Mouse (Mus musculus) kidney, adult 8-10 months (tissue): ENCODE measurements around the gene Syt12.

Source experiments
- DNase-seq, 2 experiments: peaks; one replicate each; pipeline ENCODE4 v3.0.0; 2022

Syt12 gene

GRCm38 (mm10) chr19:4477345-4478189 is at the start of gene Syt12:
TSS of gene Syt12 (minus strand) at chr19:4477447.
- DNase-seq = no peak

GRCm38 (mm10) chr19:4521426-4522050 is 44.3 kb upstream of the Syt12 start:
- DNase-seq = no peak

GRCm38 (mm10) chr19:4517483-4517882 is 40.2 kb upstream of the Syt12 start:
- no peak for DNase-seq

- no peak for DNase-seq
Measured at GRCm38 (mm10) chr19:4516288-4516687, 39.0 kb upstream of the Syt12 start.

GRCm38 (mm10) chr19:4515746-4516145 is 38.5 kb upstream of the Syt12 start:
- DNase-seq = no peak

- DNase-seq = no peak
Measured at GRCm38 (mm10) chr19:4513236-4513858, 36.1 kb upstream of the Syt12 start.

- no peak for DNase-seq
Measured at GRCm38 (mm10) chr19:4511116-4511841, 34.0 kb upstream of the Syt12 start.

GRCm38 (mm10) chr19:4509986-4510963 is 33.0 kb upstream of the Syt12 start, which contains the start of gene Pcx:
TSS of gene Pcx (plus strand) at chr19:4510472.
- peak; percentile 99 to 100 for DNase-seq

GRCm38 (mm10) chr19:4507746-4508145 is 30.5 kb upstream of the Syt12 start:
- DNase-seq = no peak

GRCm38 (mm10) chr19:4504830-4505229 is 27.6 kb upstream of the Syt12 start:
- DNase-seq = no peak

- DNase-seq = no peak
Measured at GRCm38 (mm10) chr19:4502701-4503100, 25.5 kb upstream of the Syt12 start.

- DNase-seq = peak in 1 of 2 experiments; percentile 40
Measured at GRCm38 (mm10) chr19:4498062-4498933, 21.1 kb upstream of the Syt12 start, which contains the start of gene 2010003K11Rik. TSS of gene 2010003K11Rik (minus strand) at chr19:4498583.

- peak; percentile 56 to 81 for DNase-seq
Measured at GRCm38 (mm10) chr19:4497263-4497973, 20.2 kb upstream of the Syt12 start.

GRCm38 (mm10) chr19:4496535-4497262 is 19.5 kb upstream of the Syt12 start:
- DNase-seq = peak; percentile 55 to 76

- DNase-seq = no peak
Measured at GRCm38 (mm10) chr19:4495814-4496213, 18.6 kb upstream of the Syt12 start.

GRCm38 (mm10) chr19:4494707-4495106 is 17.5 kb upstream of the Syt12 start:
- no peak for DNase-seq

GRCm38 (mm10) chr19:4492526-4493296 is 15.5 kb upstream of the Syt12 start:
- DNase-seq = peak; percentile 82 to 85

- no peak for DNase-seq
Measured at GRCm38 (mm10) chr19:4491080-4491695, 13.9 kb upstream of the Syt12 start.
